10 mouse cellular contexts compared by ENCODE assay signal in genomic region chr1:162004518-162004780, GRCm38 (mm10). TPM values are rescaled to one million over a fixed set of nuclear protein-coding genes. Genes with fewer than 3 reads are reported as not detected.
DNase-seq lines count a peak whose midpoint lies in the region; ATAC-seq and TF ChIP-seq lines count a peak whose summit lies in the region.
"Had no signal": no experiment of that assay in that cellular context is flagged by ENCODE, and none has a peak within 500 bp of the region (broad histone marks: within the 10 kb centered on the region; RNA-seq: fewer than 3 reads in every experiment).

No protein-coding gene starts in this region.

- ATAC-seq in heart, embryonic 12.5 days (ENCODE audit: insufficient number of reproducible peaks, low FRiP score): no peak
- ATAC-seq in intestine, embryonic 15.5 days: no peak
- no peak for ATAC-seq in stomach, postnatal 0 days (ENCODE audit: low FRiP score, low TSS enrichment)
- ATAC-seq in midbrain, embryonic 16.5 days: no peak
- ATAC-seq in cerebellum, adult (ENCODE audit: insufficient number of reproducible peaks, low FRiP score, low TSS enrichment): no peak

- H3K9me3 ChIP-seq in heart, embryonic 12.5 days (replicated peaks): no peaks in the 10 kb centered on the region
- no peaks in the 10 kb centered on the region for H3K9me3 ChIP-seq in intestine, embryonic 15.5 days
- no peaks in the 10 kb centered on the region for H3K9me3 ChIP-seq in stomach, postnatal 0 days (ENCODE audit: control insufficient read depth, low read length)
- no peaks in the 10 kb centered on the region for H3K9me3 ChIP-seq in midbrain, embryonic 16.5 days (replicated peaks; ENCODE audit: control insufficient read depth, low read length, poor library complexity, severe bottlenecking)
- H3K9me3 ChIP-seq: midbrain, embryonic 13.5 days had no signal

- H3K4me3 ChIP-seq in heart, embryonic 12.5 days: no peak overlapping the region
- no peak overlapping the region for H3K4me3 ChIP-seq in intestine, embryonic 15.5 days (replicated peaks)
- H3K4me3 ChIP-seq in stomach, postnatal 0 days (ENCODE audit: low read depth, low read length): no peak overlapping the region
- H3K4me3 ChIP-seq in midbrain, embryonic 16.5 days (ENCODE audit: low read depth, low read length): no peak overlapping the region
- H3K4me3 ChIP-seq: midbrain, embryonic 13.5 days had no signal

- H3K27me3 ChIP-seq in heart, embryonic 12.5 days (replicated peaks): no peaks in the 10 kb centered on the region
- H3K27me3 ChIP-seq in intestine, embryonic 15.5 days (replicated peaks): no peaks in the 10 kb centered on the region
- H3K27me3 ChIP-seq in stomach, postnatal 0 days (ENCODE audit: control insufficient read depth, insufficient read depth, low read length): no peaks in the 10 kb centered on the region
- H3K27me3 ChIP-seq in midbrain, embryonic 16.5 days (ENCODE audit: control insufficient read depth, insufficient read depth, low read depth, low read length): no peaks in the 10 kb centered on the region
- H3K27me3 ChIP-seq: midbrain, embryonic 13.5 days had no signal

- no peak for TF ChIP-seq CTCF in stomach, postnatal 0 days (IDR thresholded peaks at IDR 0.05; ENCODE audit: low read depth)

- H3K27ac ChIP-seq in heart, embryonic 12.5 days (ENCODE audit: poor library complexity, severe bottlenecking): peak overlapping the region; percentile 81
- H3K27ac ChIP-seq in intestine, embryonic 15.5 days: peak overlapping the region; percentile 80
- peak overlapping the region; percentile 83 for H3K27ac ChIP-seq in stomach, postnatal 0 days (replicated peaks)
- H3K27ac ChIP-seq in midbrain, embryonic 16.5 days (ENCODE audit: low read length): no peak overlapping the region

- peaks cover 42% of the 10 kb centered on the region for H3K4me1 ChIP-seq in heart, embryonic 12.5 days (replicated peaks)
- peaks cover 19% of the 10 kb centered on the region for H3K4me1 ChIP-seq in intestine, embryonic 15.5 days (replicated peaks)
- peaks cover 11% of the 10 kb centered on the region; the same call in 1 of the 2 replicates for H3K4me1 ChIP-seq in stomach, postnatal 0 days (replicated peaks; ENCODE audit: control insufficient read depth, insufficient read depth)
- peaks cover 8% of the 10 kb centered on the region for H3K4me1 ChIP-seq in midbrain, embryonic 16.5 days (ENCODE audit: control insufficient read depth, insufficient read depth, low read length)

- 0 out of 2 replicates have a peak overlapping the region, but pooled peaks have one; percentile 33 for H3K9ac ChIP-seq in heart, embryonic 12.5 days
- H3K9ac ChIP-seq in intestine, embryonic 15.5 days: no peak overlapping the region
- H3K9ac ChIP-seq in stomach, postnatal 0 days (ENCODE audit: low read length): no peak overlapping the region
- no peak overlapping the region for H3K9ac ChIP-seq in midbrain, embryonic 16.5 days (ENCODE audit: low read depth, low read length)
- H3K9ac ChIP-seq: midbrain, embryonic 13.5 days had no signal

- no peak for TF ChIP-seq EP300 in stomach, postnatal 0 days (optimal IDR thresholded peaks at IDR 0.05)

- no peak for DNase-seq in heart, adult 18-20 months
- peak; percentile 24 for DNase-seq in retina, postnatal 1 day
- DNase-seq in retina, embryonic 14.5 days (ENCODE audit: low spot score): no peak
- DNase-seq in stomach, postnatal 0 days (ENCODE audit: low spot score): no peak

- H3K36me3 ChIP-seq in heart, embryonic 12.5 days: no peaks in the 10 kb centered on the region
- H3K36me3 ChIP-seq in intestine, embryonic 15.5 days: no peaks in the 10 kb centered on the region
- no peaks in the 10 kb centered on the region for H3K36me3 ChIP-seq in stomach, postnatal 0 days (ENCODE audit: control insufficient read depth, insufficient read depth, low read length)
- H3K36me3 ChIP-seq in midbrain, embryonic 16.5 days (ENCODE audit: control insufficient read depth, insufficient read depth, low read length): 0 out of 2 replicates have a peak, but pooled peaks cover 3% of the 10 kb centered on the region
- H3K36me3 ChIP-seq: midbrain, embryonic 13.5 days had no signal

- WGBS in heart, embryonic 12.5 days: 34% methylated on average over 7 of the region's 7 CpGs
- 28% methylated on average over 7 of the region's 7 CpGs for WGBS in intestine, embryonic 15.5 days
- WGBS in stomach, postnatal 0 days: 26% methylated on average over 7 of the region's 7 CpGs
- 41% methylated on average over 7 of the region's 7 CpGs for WGBS in midbrain, embryonic 16.5 days

- H3K4me2 ChIP-seq in heart, embryonic 12.5 days: peak overlapping the region; percentile 18; the same call in 1 of the 2 replicates
- H3K4me2 ChIP-seq in intestine, embryonic 15.5 days (replicated peaks): no peak overlapping the region; the same call in 1 of the 2 replicates
- no peak overlapping the region for H3K4me2 ChIP-seq in stomach, postnatal 0 days (replicated peaks; ENCODE audit: low read depth)
- H3K4me2 ChIP-seq in midbrain, embryonic 16.5 days (ENCODE audit: low read length): no peak overlapping the region

RNA-seq across cellular contexts. Expression of gene 4930558K02Rik, which starts 25.0 kb away (rescaled TPM):
- not detected in 2 replicates for polyA plus RNA-seq in heart, embryonic 12.5 days (2016; fragmentation: Nextera tagmentation; extraction: Ambion mirVana)
- not detected for total RNA-seq in heart, adult 18-20 months (2021)
- polyA plus RNA-seq in intestine, embryonic 15.5 days (2015; fragmentation: Nextera tagmentation; extraction: Ambion mirVana): not detected in 2 replicates
- polyA plus RNA-seq in stomach, postnatal 0 days (2015; fragmentation: Nextera tagmentation; extraction: Ambion mirVana): not detected in 2 replicates
- 0.19 TPM in 1 of 2 replicates, not detected in the other for polyA plus RNA-seq in midbrain, embryonic 16.5 days (2015; fragmentation: Nextera tagmentation; extraction: Ambion mirVana)
- total RNA-seq: gastrocnemius, adult 18-20 months had no signal
- polyA plus RNA-seq: midbrain, embryonic 13.5 days had no signal

RNA-seq across cellular contexts. Expression of gene Pigc, which starts 35.5 kb away (rescaled TPM):
- 22.5 and 23.4 TPM in 2 replicates for polyA plus RNA-seq in heart, embryonic 12.5 days (2016; fragmentation: Nextera tagmentation; extraction: Ambion mirVana)
- total RNA-seq in heart, adult 18-20 months (2021): 10 to 100 TPM in 1 of 2 experiments, 1 to 10 TPM in 1; 8.9 to 11.6 TPM
- 32.8 and 34.5 TPM in 2 replicates for polyA plus RNA-seq in intestine, embryonic 15.5 days (2015; fragmentation: Nextera tagmentation; extraction: Ambion mirVana)
- polyA plus RNA-seq in stomach, postnatal 0 days (2015; fragmentation: Nextera tagmentation; extraction: Ambion mirVana): 29.5 and 29.9 TPM in 2 replicates
- polyA plus RNA-seq in midbrain, embryonic 16.5 days (2015; fragmentation: Nextera tagmentation; extraction: Ambion mirVana): 34.0 and 34.7 TPM in 2 replicates
